Mouse (Mus musculus) neural tube, embryonic 14.5 days (tissue): ENCODE data around the gene Sesn2. TPM values are rescaled to one million over a fixed set of nuclear protein-coding genes. Genes with fewer than 3 reads are reported as not detected.

Experiments
- ATAC-seq: fragments of 200-750 bp; cut with Nextera tagmentation; 2 replicates; pipeline ENCODE4 v1.8.0; 2017; ENCODE audit warnings: low read depth, mild to moderate bottlenecking, moderate TSS enrichment, moderate library complexity
- H3K27ac ChIP-seq: fragments of 300-500 bp; sonication (generic); 2 replicates; pipeline ENCODE4 v1.5.1; 2014; ENCODE audit warnings: low read depth, mild to moderate bottlenecking, control low read depth, low read length, moderate library complexity, mixed read lengths
- H3K27me3 ChIP-seq: fragments of 300-500 bp; sonication (generic); 2 replicates; pipeline ENCODE4 v1.6.1; 2014; ENCODE audit warnings: low read length; ENCODE audit not compliant: control insufficient read depth, insufficient read depth
- H3K36me3 ChIP-seq: fragments of 300-500 bp; sonication (generic); 2 replicates; pipeline ENCODE4 v1.6.1; 2014; ENCODE audit warnings: low read length, mixed read lengths; ENCODE audit not compliant: control insufficient read depth, insufficient read depth
- H3K4me1 ChIP-seq: fragments of 300-500 bp; sonication (generic); 2 replicates; pipeline ENCODE4 v1.6.1; 2014; ENCODE audit warnings: low read length; ENCODE audit not compliant: control insufficient read depth, insufficient read depth
- H3K4me2 ChIP-seq: fragments of 300-500 bp; sonication (generic); 2 replicates; pipeline ENCODE4 v1.6.1; 2014; ENCODE audit warnings: mild to moderate bottlenecking, low read depth, low read length, control low read depth
- H3K4me3 ChIP-seq: fragments of 300-500 bp; sonication (generic); 2 replicates; pipeline ENCODE4 v1.5.1; 2014; ENCODE audit warnings: low read depth, low read length, control low read depth, mixed read lengths
- H3K9ac ChIP-seq: fragments of 300-500 bp; sonication (generic); replicated peaks from 2 replicates; pipeline ENCODE4 v1.6.1; 2014; ENCODE audit warnings: low read depth, mild to moderate bottlenecking, control low read depth, low read length, mixed read lengths
- H3K9me3 ChIP-seq: fragments of 300-500 bp; sonication (generic); 2 replicates; pipeline ENCODE4 v1.6.1; 2016; ENCODE audit warnings: low read length; ENCODE audit not compliant: control insufficient read depth
- WGBS: fragments of 180-500 bp; shearing (Covaris S2); extraction: QIAGEN DNeasy Blood & Tissue Kit; methylation state at CpG from one replicate; pipeline ENCODE4 v1.1.7; 2014; 5-methylcytosine and 5-hydroxymethylcytosine counted together
- polyA plus RNA-seq: library from polyadenylated mRNA; unstranded; fragments of >200 nt; fragmentation: Nextera tagmentation; extraction: Ambion mirVana; gene quantifications from 2 replicates; pipeline ENCODE4 v1.2.1, GENCODE M21; 2014

The Sesn2 gene
- polyA plus RNA-seq, 1 experiment from 2014 or later: 7.3 TPM

GRCm38 (mm10) chr4:132455561-132455960, 54.7 kb downstream of the Sesn2 start:
- no peak overlapping the region for H3K9ac ChIP-seq
- no peaks in the 10 kb centered on the region for H3K4me1 ChIP-seq
- H3K27me3 ChIP-seq: no peaks in the 10 kb centered on the region
- H3K27ac ChIP-seq: no peak overlapping the region
- no peaks in the 10 kb centered on the region for H3K9me3 ChIP-seq
- 97% methylated on average over 6 of the region's 6 CpGs for WGBS
- peaks cover 12% of the 10 kb centered on the region; the same call in 1 of the 2 replicates for H3K36me3 ChIP-seq
- no peak for ATAC-seq
- no peak overlapping the region for H3K4me2 ChIP-seq
- H3K4me3 ChIP-seq: no peak overlapping the region

GRCm38 (mm10) chr4:132455146-132455545, 55.2 kb downstream of the Sesn2 start:
- WGBS: 83% methylated on average over 3 of the region's 3 CpGs
- no peaks in the 10 kb centered on the region for H3K4me1 ChIP-seq
- no peak overlapping the region for H3K27ac ChIP-seq
- no peak for ATAC-seq
- H3K9ac ChIP-seq: no peak overlapping the region
- H3K36me3 ChIP-seq: peaks cover 12% of the 10 kb centered on the region; the same call in 1 of the 2 replicates
- no peak overlapping the region for H3K4me2 ChIP-seq
- no peaks in the 10 kb centered on the region for H3K27me3 ChIP-seq
- no peak overlapping the region for H3K4me3 ChIP-seq
- no peaks in the 10 kb centered on the region for H3K9me3 ChIP-seq

GRCm38 (mm10) chr4:132454216-132454615, 56.1 kb downstream of the Sesn2 start:
- WGBS: 89% methylated on average over 6 of the region's 6 CpGs
- Histone ChIP-seq H3K4me2 (no peak overlapping the region), H3K36me3 (peaks cover 7% of the 10 kb centered on the region; the same call in 1 of the 2 replicates)

GRCm38 (mm10) chr4:132449778-132450177, 60.5 kb downstream of the Sesn2 start:
- Histone ChIP-seq H3K9me3 (no peaks in the 10 kb centered on the region), H3K4me1 (no peaks in the 10 kb centered on the region), H3K4me3 (no peak overlapping the region), H3K27me3 (no peaks in the 10 kb centered on the region), H3K36me3 (no peaks in the 10 kb centered on the region), H3K9ac (no peak overlapping the region), H3K4me2 (no peak overlapping the region), H3K27ac (no peak overlapping the region)
- no peak for ATAC-seq
- WGBS: 95% methylated on average over 3 of the region's 3 CpGs

More at GRCm38 (mm10) chr4:132454216-132454615, 56.1 kb downstream of the Sesn2 start:
- no peak overlapping the region for H3K9ac ChIP-seq
- no peaks in the 10 kb centered on the region for H3K9me3 ChIP-seq
- no peak for ATAC-seq
- no peaks in the 10 kb centered on the region for H3K4me1 ChIP-seq
- no peak overlapping the region for H3K4me3 ChIP-seq
- no peak overlapping the region for H3K27ac ChIP-seq
- H3K27me3 ChIP-seq: no peaks in the 10 kb centered on the region

- H3K9ac ChIP-seq: no peak overlapping the region
- no peaks in the 10 kb centered on the region for H3K27me3 ChIP-seq
- no peaks in the 10 kb centered on the region for H3K4me1 ChIP-seq
- no peak for ATAC-seq
- H3K4me3 ChIP-seq: no peak overlapping the region
- no peak overlapping the region for H3K27ac ChIP-seq
- 85% methylated on average over 12 of the region's 12 CpGs for whole genome bisulfite sequencing
- H3K36me3 ChIP-seq: no peaks in the 10 kb centered on the region
- no peak overlapping the region for H3K4me2 ChIP-seq
- no peaks in the 10 kb centered on the region for H3K9me3 ChIP-seq
These were observed 64.2 kb downstream of the Sesn2 start for GRCm38 (mm10) chr4:132446105-132446504.

GRCm38 (mm10) chr4:132444516-132444915, 65.8 kb downstream of the Sesn2 start:
- Histone ChIP-seq H3K27ac (no peak overlapping the region), H3K4me3 (no peak overlapping the region), H3K4me2 (no peak overlapping the region), H3K4me1 (no peaks in the 10 kb centered on the region), H3K36me3 (no peaks in the 10 kb centered on the region), H3K27me3 (no peaks in the 10 kb centered on the region), H3K9me3 (no peaks in the 10 kb centered on the region), H3K9ac (no peak overlapping the region)
- 86% methylated on average over 8 of the region's 8 CpGs for WGBS
- ATAC-seq: no peak

Other genes with a start within 250 kb of the Sesn2 start
- gene Gmeb1, start 248.9 kb downstream of the Sesn2 start, polyA plus RNA-seq: 38.1 and 38.3 TPM in 2 replicates
- 39.8 and 40.2 TPM in 2 replicates for gene Taf12, start 236.1 kb downstream of the Sesn2 start, polyA plus RNA-seq
- gene Rab42, start 207.1 kb downstream of the Sesn2 start, polyA plus RNA-seq: 1.4 and 3.0 TPM in 2 replicates
- 66.0 and 71.9 TPM in 2 replicates for gene Trnau1ap, start 181.0 kb downstream of the Sesn2 start, polyA plus RNA-seq
- gene Rcc1, start 156.9 kb downstream of the Sesn2 start, polyA plus RNA-seq: 14.0 and 22.1 TPM in 2 replicates
- 7.6 and 8.8 TPM in 2 replicates for gene Phactr4, start 88.0 kb downstream of the Sesn2 start, polyA plus RNA-seq
- 12.3 and 13.2 TPM in 2 replicates for gene Med18, start 46.6 kb downstream of the Sesn2 start, polyA plus RNA-seq
- 1,619 and 1,728 TPM in 2 replicates for gene Atpif1, start 23.2 kb upstream of the Sesn2 start, polyA plus RNA-seq
- gene Dnajc8, start 25.0 kb upstream of the Sesn2 start, polyA plus RNA-seq: 146 and 170 TPM in 2 replicates
- gene Ptafr, start 53.6 kb upstream of the Sesn2 start, polyA plus RNA-seq: 0.12 and 0.53 TPM in 2 replicates
- gene Eya3, start 128.5 kb upstream of the Sesn2 start, polyA plus RNA-seq: 10.6 and 13.2 TPM in 2 replicates
- 5.4 and 6.0 TPM in 2 replicates for gene Xkr8, start 222.0 kb upstream of the Sesn2 start, polyA plus RNA-seq
- 0.27 and 0.39 TPM in 2 replicates for gene Smpdl3b, start 246.8 kb upstream of the Sesn2 start, polyA plus RNA-seq